Mouse (Mus musculus) thymus, postnatal 25 days (tissue): ENCODE data around the gene Mthfd1.

Experiments
- DNase-seq: peaks from one replicate; pipeline ENCODE4 v3.0.0; 2022

Mthfd1 gene

DNA sequence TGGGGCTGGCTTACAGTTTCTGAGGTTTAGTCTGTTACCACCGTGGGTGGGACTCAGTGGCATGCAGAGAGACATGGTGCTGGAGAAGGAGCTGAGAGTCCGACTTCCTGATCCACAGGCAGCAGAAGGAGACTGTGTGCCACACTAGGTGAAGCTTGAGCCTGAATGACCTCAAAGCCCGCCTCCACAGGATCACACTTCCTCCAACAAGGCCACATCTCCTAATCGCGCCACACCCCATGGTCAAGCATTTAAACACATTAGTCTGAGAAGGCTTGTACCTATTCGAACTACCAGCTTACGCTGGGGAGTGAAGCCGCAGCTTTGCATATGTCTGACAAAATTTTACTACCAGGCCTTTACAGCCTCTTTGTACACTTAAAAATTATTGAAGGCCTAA, 50.0 kb downstream of the Mthfd1 start:
- DNase-seq: no peak

DNA sequence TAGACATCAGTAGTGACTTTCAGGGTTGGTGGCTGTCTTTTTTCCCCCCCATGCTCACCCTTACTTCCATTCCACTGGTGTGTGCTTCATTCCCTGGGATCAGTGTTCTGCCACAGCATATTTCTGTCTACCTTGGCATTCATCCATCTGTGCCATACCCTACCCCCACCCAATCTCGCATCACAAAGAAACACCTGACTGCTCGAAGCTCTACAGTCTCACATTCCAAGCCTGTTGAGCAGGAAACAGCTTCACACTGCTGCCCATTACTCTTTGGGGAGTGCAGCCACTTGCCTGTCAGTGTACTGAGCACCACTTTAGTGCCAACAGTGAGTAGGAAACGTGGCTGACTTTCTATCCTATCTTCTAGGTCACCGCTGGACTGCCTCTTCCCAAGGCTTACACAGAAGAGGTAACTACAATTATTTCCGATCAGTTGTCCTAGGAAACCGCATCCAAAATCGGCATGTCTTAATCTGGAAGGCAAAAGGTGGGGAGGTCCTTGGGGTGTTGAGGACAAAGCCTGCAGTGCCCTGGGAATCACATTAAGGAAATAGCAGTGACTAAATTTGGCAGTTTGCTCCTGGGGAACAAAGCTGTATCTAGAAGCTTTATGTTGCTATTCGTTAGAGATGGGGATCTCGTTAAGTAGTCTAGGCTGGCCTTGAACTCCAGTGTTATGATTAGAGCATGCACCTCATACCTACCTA, 51.9 kb downstream of the Mthfd1 start:
- DNase-seq: no peak

DNA sequence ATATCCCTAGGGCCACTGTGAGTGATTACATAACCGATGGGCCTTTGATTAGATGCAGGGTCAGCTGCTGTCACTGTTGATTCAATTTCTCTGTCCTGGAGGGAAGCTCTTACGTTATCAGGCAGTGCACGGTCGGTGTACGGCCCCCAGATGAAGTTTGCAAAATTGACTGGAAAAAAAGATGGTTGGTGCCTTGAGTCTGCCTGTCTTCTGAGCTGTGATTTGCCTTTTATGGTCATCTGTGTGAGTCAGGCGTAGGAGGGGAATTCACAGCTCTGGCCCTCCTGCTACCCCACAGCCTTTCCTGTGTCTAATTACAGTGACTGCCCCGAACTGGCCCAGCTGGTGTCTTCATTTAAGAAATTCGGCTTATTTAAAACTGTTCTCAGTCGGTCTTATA, 52.9 kb downstream of the Mthfd1 start:
- DNase-seq: no peak

DNA sequence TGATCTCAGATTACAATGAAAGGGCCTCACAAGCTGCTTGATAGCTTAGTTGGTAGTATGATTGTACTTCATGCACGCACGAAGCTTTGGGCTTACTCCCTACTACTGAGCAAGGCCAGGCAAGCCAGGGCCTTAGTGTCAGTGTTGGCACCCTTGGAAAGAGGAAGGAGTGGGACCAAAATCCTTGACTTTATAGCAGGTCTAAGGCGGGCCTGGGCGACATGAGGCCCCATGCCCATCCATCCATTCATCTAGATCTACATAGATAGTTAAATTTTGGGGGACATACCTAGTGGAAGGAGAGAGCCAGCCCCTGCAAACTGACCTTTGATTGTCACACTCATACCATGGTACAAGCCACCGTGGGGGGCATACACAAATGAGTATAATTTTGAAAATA, 53.3 kb downstream of the Mthfd1 start:
- no peak for DNase-seq

GRCm38 (mm10) chr12:76310007-76310406, 54.9 kb downstream of the Mthfd1 start:
- no peak for DNase-seq

DNA sequence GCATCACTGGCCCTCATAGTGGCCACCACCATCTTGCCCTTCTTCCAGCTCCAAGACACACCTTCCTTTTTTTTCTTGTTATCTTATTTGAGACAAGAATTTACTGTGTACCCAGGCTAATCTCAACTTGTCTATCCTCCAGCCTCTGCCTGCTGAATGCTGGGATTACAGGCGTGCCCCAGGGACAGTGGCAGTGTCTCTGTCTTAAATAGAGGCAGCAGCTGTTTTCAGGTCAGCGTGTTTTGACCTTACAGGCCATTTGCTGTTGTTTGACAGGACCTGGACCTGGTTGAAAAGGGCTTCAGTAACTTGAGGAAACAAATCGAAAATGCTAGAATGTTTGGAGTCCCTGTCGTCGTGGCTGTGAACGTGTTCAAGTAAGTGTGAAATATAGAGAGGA, 55.5 kb downstream of the Mthfd1 start:
- DNase-seq: no peak

- DNase-seq: no peak
Observed at GRCm38 (mm10) chr12:76311227-76311626, 56.1 kb downstream of the Mthfd1 start.

DNA sequence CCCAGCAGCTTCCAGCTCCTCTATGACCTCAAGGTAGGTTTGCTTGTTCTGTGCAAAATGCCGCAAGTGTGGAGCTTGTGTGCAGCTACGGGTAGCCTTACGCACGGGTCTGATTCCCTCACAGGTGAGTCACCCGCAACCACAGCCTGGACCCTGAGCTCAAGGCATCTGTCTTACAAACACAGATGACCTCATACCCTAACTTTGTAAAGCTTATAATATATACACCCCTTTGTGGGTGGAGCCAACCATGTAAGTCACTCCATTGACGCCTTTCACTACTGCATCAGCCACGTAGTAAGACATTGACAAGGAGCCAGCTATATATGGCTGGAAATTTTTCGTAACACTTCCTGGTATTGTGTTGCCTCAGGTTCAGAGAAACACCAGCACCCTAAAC, 56.9 kb downstream of the Mthfd1 start:
- no peak for DNase-seq

GRCm38 (mm10) chr12:76318282-76319212, 63.4 kb downstream of the Mthfd1 start:
- no peak for DNase-seq

GRCm38 (mm10) chr12:76324679-76325431, 69.8 kb downstream of the Mthfd1 start, which contains the start of gene Akap5:
Akap5 (plus strand) TSS chr12:76324891.
- peak; percentile 65 for DNase-seq

DNA sequence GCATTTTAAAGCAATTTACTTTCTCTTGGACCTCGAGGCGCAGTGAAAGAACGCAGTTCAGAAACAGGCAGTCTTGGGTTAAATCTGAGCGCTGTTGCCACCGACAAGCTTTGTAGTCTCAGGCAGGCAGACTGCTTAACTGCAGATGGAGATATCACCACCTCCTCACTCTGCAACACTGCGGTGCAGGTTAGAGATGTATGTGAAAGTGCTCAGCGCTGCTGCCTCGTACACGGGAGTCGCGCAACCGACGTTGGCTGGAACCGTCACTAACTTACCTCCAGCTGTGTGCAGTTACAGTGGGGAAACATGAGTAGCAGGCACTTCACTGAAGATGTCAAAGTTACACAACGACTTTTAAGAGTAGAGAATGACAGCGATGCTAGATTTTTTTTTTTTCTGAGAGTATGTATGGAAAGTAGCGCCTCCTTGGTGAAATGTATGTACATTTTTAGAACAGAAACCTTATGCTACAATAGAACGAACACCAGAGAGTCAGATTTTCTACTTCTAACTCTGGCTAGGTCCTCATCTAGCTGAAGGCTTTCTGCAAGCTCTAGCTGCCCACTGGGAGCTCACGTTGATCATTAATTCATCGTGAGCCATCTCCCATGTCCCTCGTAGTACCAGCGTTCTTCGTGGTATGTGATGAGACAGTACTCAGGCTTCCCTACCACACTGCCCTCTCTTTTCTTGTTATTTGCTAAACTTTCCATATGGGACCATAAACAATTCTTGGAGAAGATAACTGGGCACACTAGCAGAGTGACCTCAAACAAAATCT, 71.5 kb downstream of the Mthfd1 start:
- DNase-seq: no peak

- no peak for DNase-seq
Observed at GRCm38 (mm10) chr12:76328567-76329354, 73.7 kb downstream of the Mthfd1 start.

GRCm38 (mm10) chr12:76333688-76334087, 78.6 kb downstream of the Mthfd1 start:
- DNase-seq: no peak

DNA sequence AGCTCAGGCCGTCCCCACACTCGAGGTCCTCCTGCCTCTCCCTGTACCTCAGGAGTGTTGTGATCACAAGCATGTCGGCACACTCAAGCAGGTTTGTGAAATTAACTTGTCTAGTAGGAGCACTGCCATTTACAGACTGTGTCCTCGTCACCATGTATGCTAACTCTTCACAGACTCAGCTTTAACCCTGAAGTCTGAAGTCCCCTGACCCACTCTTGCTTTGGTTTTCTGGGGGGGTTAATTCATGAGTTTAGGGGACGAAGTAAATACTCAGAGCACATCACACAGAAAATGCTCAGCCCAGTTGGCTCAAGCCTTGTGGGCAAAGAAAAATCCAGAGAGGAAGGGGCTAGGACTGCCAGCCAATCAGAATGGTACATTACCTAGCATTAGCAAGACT, 80.5 kb downstream of the Mthfd1 start:
- no peak for DNase-seq

DNA sequence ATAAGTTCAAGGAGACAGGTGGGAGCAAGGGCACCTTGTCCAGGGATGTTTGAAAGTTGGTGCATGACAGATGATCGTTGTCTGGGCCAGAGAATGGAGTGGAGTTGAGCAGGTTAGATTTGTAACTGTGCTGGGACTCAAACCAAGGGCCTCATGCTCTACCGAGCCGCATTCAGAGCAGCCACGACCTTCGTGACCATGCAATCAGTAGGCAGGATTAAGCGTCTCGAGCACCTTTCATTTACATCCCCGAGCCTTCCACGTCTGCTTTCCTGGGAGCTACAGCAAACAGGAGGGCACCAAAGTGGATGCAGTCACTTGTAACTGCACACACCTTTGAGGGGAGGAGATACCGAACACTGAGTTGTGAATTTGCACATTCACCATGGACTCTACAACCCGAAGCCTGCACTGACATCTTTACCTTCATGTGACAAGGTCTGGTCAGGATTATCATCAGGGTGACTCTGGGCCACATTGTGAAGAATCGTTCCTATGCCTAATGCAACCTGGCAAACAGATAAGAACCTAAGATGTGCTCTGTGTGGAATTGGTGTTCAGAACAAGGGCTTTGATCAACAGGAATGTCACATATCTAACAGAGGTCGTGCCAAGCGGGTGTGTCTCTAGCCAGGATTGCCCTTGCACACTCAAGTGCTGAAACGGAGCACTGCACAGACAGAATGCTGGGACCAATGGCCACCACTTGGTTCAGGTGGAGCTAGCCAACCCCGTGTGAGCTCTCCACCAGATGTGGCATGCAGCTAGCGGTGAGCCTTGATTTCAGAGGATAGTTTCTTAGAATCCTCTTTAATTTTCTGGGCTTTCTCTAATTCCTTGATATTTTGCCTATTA, 81.2 kb downstream of the Mthfd1 start:
- DNase-seq: no peak

DNA sequence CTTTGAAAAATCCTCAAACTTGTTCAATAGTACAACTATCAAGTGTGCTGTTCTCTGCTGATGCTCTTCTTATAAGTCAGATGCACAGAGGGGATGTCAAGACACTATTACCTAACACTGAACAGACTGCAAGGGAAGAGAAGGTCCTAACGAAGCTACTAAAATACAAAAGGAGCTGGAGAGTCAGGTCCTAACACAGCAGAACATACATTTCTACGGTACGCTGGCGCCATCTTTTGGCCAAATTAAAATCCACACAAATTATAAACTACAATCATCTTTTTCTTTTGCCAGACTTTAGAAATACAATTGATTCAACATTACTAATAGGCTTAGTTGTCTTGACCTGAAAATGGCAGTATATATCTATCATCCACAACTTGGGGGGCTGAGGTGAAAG, 86.0 kb downstream of the Mthfd1 start:
- peak; percentile 57 for DNase-seq

DNA sequence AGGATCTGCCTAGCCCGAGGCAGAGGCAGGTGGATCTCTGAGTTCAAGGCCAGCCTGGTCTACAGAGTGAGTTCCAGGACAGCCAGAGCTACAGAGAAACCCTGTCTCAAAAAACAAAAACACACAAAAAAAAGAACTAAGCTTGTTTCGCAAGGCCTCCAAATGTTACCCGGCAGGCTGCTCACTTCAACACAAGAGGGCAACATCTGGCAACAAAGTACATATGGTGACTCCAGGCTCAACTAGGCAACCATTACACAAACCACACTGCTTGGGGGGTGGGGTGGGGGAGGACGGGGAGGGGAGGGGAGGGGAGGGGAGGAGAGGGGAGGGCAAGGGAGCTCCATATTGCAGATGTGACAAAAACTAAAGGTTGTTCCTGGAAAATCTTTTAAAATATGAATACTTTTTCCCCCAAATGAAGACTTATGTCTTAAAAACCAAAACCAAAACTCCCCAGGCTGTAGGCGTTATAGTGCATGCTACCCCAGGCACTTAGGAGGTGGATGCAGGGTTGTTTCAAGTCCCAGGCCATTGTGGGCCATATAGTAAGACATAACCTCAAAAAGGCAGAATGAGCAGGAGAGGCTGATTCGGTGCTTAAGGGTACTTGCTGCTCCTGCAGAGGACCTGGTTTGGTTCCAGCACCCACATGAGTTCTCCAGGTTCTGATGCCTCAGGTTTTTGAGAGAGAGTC, 90.8 kb downstream of the Mthfd1 start:
- DNase-seq: peak; percentile 59

DNA sequence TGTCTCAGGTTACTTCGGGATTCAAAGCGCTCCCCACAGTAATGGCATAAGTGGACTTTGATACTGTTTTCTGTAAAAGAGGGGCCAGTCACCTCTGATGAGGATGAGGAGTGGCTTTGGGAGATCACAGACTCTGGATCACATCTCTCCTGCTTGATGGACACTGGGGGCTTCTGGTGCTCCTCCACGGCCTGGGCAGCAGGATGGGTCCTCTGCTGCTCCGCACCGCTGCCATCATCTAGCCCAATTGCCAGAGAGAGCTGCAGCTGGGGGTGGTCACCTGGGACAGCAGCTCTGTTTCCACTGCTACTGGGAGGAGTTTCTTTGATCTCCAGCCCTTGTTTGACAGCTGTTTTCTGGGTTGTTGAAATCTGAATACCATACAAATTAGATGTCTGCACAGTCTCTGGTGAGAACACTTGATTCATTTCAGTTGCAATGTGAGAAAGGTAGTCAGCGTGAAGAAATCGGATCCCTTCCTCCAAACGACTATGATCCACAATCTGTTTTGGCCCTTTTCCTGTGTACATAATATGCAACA, 94.7 kb downstream of the Mthfd1 start:
- DNase-seq: no peak

GRCm38 (mm10) chr12:76360868-76361267, 105.8 kb downstream of the Mthfd1 start:
- DNase-seq: no peak
